Mouse (Mus musculus) testis, postnatal 14 days (tissue): Measurements from ENCODE around the gene Ctbp1.

ENCODE experiments used
- DNase-seq: peaks from one replicate; pipeline ENCODE4 v3.0.0; 2021; ENCODE audit warnings: low spot score

The Ctbp1 gene

DNA sequence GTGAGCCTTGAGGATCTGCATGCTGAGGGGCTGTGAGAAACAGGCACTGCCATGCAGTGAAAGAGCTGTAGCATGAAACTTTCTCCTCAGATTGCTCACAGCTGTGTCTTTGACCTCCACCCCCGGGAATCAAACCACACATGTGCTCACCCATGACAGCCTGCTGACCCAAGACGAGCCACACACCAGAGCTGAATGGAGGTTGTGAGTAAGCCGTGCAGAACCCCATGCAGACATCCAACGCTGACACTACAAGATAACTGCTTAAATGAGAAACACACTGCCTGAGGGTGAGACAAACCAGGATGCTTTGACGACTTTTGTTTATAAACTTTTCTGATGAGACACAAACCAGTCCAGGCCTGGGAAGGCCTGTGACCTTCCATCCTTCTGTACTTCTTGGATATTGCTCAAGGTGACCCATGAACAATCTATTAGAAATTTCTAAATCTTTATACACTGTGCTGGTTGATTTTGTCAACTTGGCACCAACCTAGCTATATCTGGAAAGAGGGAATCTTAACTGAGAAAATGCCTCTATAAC is 30.3 kb downstream of the Ctbp1 start:
- DNase-seq, result no peak

DNA sequence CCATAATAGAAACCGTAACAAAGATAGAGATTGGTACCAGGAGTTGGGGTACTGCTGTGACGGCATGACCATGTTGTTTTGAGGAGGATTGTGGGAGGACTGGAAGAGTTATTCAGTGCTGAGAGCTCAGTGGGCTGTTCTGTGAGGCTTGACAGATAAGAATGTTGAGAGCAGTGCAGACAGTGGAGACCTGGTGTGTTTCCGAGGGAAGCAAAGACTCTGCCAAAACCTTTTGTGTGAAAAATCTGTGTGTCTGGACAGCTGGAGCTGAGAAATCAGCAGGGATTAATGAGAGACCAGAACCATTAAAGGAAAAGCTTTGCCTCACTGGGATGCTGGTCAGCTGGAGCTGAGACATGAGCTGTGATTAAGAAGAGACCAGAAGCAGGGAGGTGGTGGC is 34.9 kb downstream of the Ctbp1 start:
- DNase-seq, result no peak

DNA sequence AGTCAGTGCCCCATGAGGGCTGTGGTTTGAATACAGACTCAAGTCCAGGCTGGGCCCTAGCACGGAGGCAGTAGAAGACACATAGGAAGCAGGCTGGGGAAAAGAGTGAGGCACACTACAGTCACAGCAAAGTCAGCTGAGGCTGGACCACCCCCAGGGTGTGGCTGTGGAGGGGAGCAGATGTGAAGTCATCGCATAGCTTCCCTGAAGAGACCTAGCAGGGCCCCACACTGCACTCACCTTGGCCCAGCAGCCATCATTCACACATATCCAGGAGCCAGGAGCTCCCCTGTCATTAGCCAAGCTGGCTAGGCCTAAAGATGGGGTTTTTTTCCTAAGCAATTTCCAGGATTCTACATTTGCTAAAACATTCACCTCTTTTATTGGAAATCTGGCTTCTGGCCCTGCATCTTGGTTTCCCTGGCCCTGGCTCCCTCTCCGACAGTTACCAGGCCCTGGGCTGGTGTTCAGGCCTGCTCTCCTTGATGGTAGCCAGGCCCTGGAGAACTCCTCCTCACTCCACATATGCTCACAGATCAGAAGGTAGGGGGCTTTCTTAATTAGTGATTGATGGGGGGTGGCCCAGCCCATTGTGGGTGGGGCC is 35.6 kb downstream of the Ctbp1 start:
- no peak for DNase-seq

DNA sequence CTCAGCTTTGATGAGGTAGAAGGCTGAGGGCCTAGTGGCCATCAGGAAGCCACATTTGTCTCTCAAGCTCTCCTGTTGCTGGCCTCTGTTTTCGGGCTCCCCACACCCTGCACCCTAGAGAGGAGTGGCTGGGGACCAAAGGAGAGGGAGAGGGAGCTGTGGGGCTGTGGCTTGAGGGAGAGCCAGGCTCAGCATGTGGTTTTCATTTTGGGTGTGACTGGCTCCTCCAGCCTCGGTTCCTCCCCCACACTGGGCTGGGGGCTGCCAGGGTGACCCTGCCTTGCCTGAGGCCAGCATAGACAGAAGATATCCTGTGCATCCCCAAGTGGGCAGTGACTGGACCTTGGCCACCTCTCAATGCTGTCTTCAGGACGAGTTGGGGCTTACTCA is 36.5 kb downstream of the Ctbp1 start:
- DNase-seq, result no peak

DNA sequence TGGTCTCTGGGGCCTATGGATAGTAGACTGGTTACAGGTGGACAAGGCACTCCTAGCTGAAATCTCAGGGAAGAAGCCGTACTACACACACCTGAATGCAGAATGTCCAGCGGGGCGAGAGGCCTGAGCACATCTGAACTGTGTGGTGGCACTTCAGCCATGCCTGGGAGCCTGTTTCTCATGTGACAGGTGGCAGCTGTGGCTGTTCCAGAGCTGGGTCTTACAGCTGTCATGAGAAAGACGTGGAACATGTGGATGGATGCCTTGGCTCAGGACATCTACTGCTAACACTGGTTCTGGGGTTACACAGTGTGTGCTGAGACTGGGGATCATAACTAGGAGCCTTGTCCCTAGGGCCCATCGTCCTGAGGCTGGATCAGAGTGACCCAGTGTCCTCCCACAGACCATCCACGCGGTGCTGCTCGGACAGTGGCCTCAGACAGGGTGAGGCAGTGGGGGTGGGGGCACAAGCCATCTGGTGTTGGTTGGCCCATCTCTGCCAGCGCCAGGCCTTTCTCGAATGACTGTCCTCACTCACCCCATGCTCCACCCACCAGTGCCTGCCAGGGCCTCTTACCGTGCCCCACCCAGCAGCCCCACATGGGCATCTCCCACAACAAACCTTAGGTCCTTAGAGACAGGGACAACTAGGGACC is 37.1 kb downstream of the Ctbp1 start:
- DNase-seq, result no peak

DNA sequence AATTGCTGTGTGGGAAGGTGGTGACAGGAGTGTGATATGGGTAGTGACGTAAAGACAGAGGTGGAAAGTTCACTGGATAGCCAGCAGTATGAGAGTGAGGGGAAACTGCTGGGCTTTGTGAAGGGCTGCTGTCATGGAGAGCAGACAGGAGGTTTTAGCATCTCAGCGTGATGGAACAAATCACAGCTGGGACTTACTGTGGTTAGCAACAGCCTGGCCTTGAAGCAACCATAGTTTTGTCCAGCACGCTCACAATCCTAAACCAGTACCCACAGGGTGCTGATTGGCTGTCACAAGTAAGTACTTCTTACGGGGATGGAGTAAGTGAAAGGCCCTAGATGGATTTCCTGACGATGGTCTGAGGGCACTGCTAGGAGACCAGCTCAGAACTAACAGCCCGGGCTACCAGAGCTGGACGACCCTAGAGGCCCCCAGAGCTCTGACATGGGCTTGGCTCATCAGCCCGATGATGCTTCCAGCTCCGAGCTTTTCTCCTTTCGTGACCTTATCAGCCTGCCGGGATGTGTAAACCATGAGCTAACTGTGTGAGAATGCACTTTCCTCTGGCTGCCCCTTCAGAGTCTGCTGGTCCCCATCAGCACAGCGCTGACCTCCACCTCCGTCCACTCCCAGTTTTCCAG is 40.3 kb downstream of the Ctbp1 start:
- DNase-seq, result no peak

DNA sequence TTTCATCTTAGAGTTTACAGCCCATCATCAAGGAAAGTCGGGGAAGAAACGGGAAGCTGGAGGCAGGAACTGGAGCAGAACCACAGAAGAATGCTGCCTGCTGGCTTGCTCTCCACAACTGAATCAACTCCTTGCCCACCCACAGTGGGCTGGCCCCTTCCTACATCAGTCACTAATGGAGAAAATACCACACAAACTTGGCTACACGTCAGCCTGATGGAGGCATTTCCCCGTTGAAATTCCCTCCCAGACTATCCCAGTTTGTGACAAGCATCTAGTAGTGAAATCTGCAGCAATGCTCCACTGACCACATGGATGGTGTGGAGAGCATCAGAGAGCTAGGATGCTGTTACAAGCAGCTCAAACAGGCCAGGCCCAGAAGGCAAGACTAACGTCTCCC is 42.0 kb downstream of the Ctbp1 start:
- DNase-seq, result no peak

DNA sequence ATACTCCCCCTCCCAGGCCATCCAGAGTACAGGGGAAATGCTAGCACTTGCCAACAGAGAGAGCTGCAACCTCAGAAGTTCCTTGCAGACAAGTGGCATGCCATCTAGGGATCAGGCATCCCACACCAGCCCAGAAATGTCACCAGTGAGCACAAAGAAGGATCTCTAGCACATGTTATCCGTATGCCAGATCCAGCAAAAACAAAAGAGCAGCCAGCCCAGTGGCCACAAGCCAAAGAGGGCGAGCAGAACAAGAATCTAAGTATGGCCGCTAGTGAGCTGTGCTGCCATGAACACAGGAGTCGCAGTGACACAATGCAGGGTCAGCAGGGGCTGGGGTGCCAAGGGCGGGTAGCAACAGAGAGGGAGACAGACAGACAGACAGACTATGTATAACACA is 44.5 kb downstream of the Ctbp1 start:
- no peak for DNase-seq

DNA sequence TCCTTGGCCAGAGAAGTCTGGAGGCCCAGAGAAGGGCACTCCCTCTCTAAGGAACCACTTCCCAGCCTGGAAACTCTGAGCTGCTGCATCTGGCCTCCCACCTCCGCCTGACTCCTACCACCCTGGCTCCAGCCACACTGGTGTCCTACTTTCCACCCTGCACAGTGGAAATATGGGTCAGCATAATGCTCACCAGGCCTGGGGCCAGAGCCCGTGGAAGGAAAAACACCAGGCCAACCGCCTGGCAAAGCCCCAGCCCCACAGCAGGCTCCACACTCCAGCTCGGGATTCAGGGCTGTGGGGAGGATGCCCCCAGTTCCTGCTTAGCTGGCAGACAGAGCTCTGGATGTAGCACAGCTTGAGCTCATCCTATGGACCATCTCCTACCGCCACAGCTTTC is 46.4 kb downstream of the Ctbp1 start:
- DNase-seq, result no peak

DNA sequence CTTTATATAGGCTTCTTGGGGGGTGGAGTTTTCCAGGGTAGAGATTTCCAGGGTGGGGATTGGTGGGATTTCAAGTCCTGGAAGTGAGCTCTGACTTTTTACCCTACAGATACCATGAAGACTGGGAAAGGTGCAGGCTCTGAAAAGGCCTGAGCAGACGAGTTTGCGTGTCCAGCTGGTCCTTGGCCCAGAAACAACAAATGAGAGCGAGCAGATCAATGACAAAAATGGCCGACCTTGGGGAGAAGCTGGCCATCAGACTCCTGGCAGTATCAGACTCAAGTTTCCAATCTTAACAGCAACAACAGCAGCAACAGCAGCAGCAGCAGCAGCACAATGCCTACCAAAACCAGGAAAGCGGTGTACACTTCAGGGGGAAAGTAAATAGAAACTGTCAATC is 49.1 kb downstream of the Ctbp1 start:
- no peak for DNase-seq

DNA sequence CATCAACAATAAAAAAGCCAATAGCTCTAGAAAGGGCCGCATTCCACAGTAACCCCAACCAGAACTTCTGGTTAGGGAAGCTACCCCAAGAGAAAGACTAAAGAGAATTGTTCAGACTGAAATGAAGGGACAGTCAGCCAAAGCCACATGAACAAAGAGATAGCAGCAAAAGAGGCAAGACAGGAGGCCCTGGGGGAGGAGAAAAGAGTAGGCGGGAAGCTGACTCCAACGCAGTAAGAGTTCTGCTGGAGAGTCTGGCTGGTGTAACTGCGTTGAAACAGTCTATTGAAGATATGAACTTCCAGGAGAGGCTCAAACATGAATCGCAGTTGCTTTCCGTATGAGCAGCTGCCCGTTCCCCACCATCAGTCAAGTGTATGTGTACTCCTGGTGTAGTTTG is 50.3 kb downstream of the Ctbp1 start:
- no peak for DNase-seq

DNA sequence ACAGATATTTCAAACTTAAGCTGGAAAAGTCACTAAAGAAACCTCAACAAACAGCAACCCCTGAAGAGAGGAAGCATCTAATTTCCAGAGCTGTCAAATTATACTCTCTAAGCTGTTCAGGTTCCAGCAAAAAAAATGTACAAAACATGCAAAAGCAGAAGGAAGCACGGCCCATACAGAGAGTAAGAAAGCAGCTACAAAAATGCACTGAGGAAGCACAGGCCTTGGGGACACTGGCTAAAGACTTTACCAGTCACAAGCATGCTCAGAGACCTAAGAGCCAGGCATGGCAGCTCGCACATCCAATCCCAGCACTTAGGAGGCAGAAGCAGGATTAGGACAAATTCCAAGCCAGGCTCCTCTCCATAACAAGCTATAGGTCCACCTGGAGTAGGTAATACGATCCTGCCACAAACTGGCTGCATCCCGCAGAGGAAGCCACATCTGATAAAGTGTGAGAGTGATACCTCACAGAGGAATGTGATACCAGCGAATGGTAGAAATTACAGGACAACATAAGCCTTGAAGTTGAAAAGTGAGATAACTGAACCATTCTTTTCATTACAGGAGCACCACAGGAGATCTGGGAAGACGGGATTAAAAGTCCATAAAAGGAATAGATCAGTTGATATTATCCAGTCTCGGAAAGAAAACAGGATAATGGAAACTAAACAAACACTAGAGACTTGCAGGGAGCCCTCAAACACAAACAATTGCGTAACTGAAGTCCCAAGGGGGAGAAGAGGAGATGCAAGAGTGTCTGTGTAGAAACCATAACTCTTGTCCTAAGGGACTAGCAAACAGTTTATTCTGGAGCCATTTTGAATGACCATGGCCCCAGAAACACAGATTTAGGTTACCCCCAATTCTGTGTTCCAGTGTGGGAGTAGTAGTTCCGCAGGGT is 51.7 kb downstream of the Ctbp1 start:
- no peak for DNase-seq

DNA sequence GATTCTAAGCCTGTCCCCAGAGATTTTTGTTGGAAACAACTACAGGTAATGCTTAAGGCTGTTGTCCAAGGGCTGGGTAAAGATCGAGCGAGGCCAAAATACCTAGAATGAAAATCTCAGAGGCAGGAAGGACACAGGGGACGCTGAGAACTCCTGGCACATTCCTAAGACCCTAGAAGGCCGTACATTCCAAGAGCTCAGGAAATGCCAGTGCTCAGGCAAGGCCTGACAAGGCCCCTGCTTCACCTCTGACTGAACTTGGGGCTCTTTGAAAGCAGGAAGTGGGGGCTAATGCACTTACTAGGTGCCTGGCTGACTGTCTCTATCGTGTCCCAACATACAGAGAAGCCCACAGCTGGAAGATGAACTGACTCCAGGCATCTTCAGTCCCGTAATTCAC is 52.4 kb downstream of the Ctbp1 start:
- no peak for DNase-seq

DNA sequence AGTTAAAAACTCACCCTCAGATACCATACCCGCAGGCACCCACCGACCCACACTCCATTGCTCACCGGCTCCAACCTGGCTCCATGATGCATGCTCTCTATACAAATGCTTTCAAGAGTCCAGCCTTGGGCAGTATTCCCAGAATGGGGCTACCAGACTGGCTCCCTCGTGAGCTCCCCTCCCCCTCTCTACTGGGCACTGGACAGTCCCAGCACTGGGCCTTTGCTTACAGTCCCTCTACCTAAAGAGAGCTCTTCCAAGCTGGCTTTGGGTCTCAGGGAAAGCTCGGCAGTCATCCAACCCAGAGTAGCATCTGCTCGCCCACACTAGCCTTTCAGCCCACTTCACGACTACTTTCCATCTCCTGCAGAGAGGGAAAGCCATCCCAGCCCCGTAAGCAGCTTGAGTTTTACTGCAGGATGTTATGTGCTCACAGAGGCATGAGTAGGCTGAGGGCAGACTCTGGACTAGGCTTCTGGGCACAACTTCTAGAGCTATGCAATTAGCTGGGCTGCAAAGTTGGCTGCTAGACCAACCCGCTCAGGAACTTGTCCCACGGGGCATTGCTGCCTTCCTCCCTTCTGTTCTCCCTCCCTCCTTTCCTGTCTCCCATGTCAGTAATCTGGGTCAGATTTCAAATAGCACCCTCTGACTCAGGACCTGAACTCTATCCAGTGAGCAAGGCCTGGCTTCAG is 54.3 kb downstream of the Ctbp1 start:
- no peak for DNase-seq

DNA sequence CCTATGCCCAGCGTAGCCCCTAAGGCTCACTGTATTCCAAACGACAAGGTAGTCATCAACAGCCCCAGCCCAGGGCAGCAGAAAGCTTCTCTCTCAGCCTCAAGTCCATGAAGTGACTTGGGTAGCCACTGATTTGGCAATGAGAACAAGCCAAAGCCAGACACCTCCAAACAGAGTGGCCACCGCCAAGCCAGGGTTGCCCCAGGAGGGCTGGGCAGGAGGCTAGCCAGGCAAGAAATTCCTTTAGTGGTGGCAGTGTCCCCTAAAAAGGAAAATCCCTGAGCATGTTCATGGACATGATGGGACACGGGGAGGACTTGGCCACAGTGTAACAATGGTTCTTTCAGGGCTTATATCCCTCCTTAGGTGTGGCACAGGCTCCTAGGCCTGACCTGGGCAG is 55.0 kb downstream of the Ctbp1 start:
- no peak for DNase-seq

DNA sequence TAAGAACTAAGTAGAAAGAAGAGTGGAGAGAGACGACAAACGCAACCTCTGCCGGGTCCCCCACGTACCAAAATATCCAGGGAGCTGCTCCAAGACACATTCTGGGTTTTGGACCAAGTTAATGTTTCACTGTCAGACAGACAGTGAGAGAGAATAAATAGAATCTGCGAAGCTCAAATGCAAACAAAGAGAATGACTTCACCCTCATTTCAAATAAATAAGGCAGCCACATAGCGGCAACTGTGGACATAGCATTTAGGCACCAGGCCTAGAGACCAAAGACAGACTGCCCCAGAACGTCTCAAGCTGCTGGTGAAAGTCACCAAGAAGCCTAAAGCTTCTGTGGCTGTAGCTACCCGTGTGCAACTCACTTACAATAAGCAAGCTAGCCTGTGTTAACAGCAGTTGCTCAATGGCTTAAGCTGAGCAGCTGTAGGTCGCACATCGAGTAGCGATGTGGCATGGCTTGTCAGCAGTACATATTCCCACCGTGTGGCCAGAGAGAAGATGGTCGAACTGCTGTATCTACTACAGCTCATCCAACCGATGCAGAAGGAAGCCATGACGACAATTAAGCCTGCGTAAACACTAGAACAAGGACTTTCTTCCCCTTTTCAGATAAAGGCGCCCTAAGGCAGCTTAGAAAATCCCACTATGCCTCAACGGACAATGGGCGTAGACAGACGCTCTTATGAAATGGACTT is 55.9 kb downstream of the Ctbp1 start:
- no peak for DNase-seq

DNA sequence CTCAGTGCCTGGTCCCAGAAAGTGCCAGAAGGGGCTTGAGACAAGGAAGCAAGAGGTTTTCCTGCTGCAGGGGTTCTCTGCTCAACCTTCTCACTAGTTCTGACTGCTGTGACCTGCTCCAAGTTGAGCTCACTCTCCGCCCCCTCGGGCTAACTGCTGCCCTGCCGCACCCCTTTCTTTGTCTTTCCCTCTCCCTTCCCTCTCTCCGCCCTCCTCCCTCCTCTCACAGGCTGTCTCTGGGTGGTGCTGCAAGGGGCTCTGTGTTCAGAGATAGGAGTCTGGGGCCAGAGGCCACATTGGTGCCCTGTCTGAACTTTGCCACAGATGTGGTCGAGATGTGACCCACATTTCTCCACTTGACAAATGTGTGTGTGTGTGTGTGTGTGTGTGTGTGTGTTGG is 56.7 kb downstream of the Ctbp1 start, which contains the start of gene Spon2:
Gene Spon2, minus strand, starts transcription at position 375 of the 400 bp plus-strand sequence.
- DNase-seq, result no peak

DNA sequence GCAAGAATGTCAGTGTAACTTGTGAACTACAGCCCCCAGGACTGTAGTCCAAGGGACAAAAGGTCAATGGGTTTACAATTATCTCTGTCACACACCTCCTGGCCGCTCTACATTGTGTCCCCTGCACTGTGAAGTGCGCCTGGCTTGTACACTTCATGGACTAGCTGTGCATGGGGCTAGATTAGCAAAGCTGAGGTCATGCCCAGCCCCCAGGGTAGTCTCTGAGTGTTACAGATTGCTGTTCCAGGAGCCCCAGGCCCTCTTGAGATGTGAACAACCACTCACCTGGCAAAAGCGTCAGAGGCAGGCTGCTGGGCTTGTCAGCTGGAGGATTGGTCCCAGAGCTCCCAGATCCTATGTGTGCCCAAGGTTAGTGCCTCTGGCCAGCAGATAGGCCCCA is 57.1 kb downstream of the Ctbp1 start:
- DNase-seq, result no peak

DNA sequence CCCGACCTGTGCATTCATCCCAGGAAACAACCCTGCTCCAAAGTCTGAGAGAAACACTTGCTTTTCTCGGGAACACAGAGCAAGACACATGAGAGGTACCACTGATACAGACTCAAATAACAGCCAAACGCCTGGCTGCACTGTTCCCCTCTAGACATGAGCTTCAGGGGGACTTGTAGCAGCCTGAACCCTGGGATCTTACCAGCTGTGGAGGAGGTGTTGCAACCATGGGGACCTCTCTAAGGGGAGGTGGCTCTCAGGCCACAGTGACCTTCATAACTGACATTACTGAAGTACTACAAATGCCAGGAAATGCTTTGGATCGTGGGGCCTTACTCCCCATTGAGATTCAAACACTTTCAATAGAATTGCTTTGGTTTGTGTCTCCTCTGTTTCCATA is 60.1 kb downstream of the Ctbp1 start:
- no peak for DNase-seq

DNA sequence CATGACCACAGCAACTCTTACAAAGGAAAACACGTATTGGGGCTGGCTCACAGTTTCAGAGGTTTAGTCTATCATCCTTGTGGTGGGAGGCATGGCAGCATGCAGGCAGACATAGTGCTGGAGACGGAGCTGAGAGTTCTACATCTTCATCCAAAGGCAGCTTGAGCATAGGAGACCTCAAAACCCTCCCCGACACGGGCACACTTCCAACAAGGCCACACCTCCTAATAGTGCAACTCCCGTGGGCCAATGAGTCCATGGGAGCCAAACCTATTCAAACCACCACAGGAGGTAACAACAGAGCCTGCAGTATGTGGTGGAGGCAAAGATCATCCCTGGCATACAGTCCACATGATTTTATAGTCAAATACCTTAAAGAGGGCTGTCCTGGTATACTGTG is 63.5 kb downstream of the Ctbp1 start:
- DNase-seq, result no peak

DNA sequence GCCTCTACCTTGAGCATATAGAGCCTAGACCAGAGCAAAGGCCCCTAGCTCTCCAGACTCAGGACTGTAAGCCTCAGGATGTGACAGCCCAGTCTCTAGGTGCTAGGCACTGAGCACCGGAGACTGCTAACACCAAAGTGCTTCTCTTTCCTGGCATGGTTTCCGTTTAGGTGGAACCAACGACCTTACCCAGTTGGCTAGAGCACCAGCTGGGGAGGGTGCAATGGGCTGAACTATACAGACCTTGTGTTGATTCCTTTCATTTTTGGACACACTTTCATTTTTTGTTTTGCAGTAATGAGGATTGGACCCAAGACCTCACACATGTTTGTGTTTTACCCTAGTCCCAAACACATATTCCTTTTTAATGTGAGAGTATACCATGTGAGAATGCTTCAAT is 64.3 kb downstream of the Ctbp1 start:
- DNase-seq, result no peak
